Mouse (Mus musculus): ENCODE results near the gene Sf3b4. TPM values are rescaled to one million over a fixed set of nuclear protein-coding genes. Genes with fewer than 3 reads are reported as not detected.
"Not testable (repeated sequence)": the region's sequence is repeated elsewhere in the genome, so short reads cannot be mapped to it uniquely, and the experiment has no call there.

Gene Sf3b4
- total RNA-seq, 2 experiments from 2014 or later, result 40.7 to 42.9 TPM

DNA sequence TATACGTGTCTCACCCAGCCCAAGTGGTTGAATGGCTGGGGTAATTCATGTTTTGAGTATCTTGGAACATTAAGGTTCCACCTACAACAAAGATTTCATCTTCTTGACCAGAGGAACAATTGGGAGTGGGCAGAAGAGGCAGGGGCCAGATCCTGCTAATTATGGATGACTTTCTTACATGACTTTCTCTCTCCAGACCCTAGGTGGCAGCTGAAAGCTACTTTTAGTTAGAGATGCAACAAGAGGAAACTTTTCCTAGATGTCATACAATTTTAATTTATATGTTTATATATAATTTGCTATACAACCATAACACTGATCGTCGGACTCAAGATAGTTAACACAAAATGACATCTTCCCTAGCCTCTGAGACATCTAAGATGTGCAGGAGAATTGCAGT is 35.7 kb downstream of the Sf3b4 start:
- intact Hi-C loops (cut with DNase I), result no loop called here

DNA sequence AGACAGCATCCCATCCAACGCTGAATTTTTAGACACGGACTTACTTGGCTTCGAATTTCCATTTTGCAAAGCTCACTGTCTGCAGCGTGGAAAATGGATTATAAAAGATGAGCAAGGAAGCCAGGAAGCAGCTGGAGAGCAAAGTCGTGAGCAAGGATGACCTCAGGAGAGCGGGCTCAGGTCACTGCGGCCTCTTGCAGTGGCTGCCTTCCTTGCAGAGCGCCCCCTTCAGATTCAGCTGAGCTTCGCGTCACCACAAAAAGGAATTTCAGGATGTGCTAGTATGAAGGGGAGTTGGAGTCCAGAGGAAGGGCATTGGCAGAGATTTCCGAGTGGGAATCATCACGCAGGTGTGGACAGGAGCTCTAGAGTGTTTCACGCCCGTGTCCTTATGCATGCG is 37.1 kb downstream of the Sf3b4 start:
- no peak for DNase-seq (ENCODE audit: low spot score in 2 of 2)
- intact Hi-C loops (cut with DNase I), result no loop called here

More for the DNA sequence above, 35.7 kb downstream of the Sf3b4 start:
- no peak for DNase-seq (ENCODE audit: low spot score in 2 of 2)

GRCm38 (mm10) chr3:96219191-96219641 is 47.1 kb downstream of the Sf3b4 start:
- intact Hi-C loops (cut with DNase I), result loop anchor here (5.0 kb wide), 1 partner anchor 152 kb away; no protein-coding TSS in a partner anchor
- peak; percentile 23 to 32 for DNase-seq (ENCODE audit: low spot score in 2 of 2)

- intact Hi-C loops (cut with DNase I), result loop anchor here (2.0 to 5.0 kb wide), 3 partner anchors 25 to 152 kb away; partner anchors contain the start of genes Hist2h2aa1 and Hist2h4
Measured at GRCm38 (mm10) chr3:96219661-96220130, 47.6 kb downstream of the Sf3b4 start, which contains the start of the genes Bola1 and Hist2h2ab. Gene Bola1, minus strand, starts transcription at chr3:96219709. Gene Hist2h2ab, plus strand, starts transcription at chr3:96219865.

GRCm38 (mm10) chr3:96220131-96220764 is 48.1 kb downstream of the Sf3b4 start:
- intact Hi-C loops (cut with DNase I), result loop anchor here (2.0 kb wide), 2 partner anchors 25 to 43 kb away; partner anchors contain the start of genes Hist2h2aa1 and Hist2h4
- DNase-seq (ENCODE audit: low spot score in 2 of 2), result not testable (repeated sequence)

More at GRCm38 (mm10) chr3:96219661-96220130, 47.6 kb downstream of the Sf3b4 start, which contains the start of the genes Bola1 and Hist2h2ab:
- peak; percentile 84 to 86 for DNase-seq (ENCODE audit: low spot score in 2 of 2)

DNA sequence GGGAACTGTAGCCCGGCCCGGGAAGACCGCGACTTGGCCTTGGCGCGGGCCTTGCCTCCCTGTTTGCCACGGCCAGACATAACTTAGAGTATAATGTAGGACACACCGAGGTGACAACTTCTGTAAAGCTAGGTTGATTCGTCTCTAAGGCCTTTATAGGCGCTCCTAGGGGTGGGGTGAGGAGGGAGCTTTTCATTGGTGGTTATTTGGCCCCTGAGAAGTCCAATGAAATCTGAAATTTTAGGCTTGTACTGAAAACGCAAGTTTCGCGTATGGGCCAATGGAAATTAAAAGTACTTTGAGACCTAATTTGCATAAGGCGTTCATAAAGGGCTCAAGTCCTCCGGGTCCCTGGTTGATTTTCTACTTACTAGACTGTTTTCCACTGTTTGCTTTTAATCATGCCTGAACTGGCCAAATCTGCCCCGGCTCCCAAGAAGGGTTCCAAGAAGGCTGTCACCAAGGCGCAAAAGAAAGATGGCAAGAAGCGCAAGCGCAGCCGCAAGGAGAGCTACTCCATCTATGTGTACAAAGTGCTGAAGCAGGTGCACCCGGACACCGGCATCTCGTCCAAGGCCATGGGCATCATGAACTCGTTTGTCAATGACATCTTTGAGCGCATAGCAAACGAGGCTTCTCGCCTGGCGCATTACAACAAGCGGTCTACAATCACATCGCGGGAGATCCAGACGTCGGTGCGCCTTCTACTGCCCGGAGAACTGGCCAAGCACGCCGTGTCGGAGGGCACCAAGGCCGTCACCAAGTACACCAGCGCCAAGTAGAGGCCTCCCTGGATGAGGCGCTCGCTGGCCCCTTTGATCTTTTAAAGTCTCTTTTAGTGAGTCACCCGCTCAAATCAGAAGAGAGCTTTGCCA is 48.9 kb downstream of the Sf3b4 start, which contains the start of the genes Hist2h2ac and Hist2h2be:
Gene Hist2h2ac (minus strand): TSS at position 116 of the 875 bp plus-strand sequence.
Gene Hist2h2be (plus strand): TSS at position 355 of the 875 bp plus-strand sequence.
- peak; percentile 83 to 87 for DNase-seq (ENCODE audit: low spot score in 2 of 2)
- intact Hi-C loops (cut with DNase I), result loop anchor here (2.0 kb wide), 2 partner anchors 24 to 42 kb away; partner anchors contain the start of genes Hist2h2aa1 and Hist2h4

DNA sequence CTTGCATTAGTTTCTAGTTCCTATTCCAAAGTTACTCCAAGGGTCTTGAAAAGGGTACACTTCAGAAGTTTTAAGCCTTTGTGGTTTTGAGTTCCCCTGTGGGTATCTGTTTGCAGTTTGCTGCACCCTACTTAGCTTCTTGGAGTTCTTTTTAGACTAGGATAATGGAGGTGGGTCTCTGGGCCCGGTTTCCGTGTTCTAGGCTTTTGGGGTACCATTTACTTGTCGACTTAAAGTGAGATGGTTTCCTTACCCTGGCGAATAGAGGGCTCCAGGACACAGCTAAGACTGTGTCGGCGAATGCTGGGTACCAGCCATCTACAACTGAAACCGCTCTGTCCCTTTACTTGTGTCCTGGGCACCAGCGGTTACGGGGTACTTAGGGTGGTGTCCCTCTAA is 49.5 kb downstream of the Sf3b4 start:
- intact Hi-C loops (cut with DNase I), result loop anchor here (2.0 kb wide), 2 partner anchors 23 to 41 kb away; partner anchors contain the start of genes Hist2h2aa1 and Hist2h4
- DNase-seq (ENCODE audit: low spot score in 2 of 2), result no peak

DNA sequence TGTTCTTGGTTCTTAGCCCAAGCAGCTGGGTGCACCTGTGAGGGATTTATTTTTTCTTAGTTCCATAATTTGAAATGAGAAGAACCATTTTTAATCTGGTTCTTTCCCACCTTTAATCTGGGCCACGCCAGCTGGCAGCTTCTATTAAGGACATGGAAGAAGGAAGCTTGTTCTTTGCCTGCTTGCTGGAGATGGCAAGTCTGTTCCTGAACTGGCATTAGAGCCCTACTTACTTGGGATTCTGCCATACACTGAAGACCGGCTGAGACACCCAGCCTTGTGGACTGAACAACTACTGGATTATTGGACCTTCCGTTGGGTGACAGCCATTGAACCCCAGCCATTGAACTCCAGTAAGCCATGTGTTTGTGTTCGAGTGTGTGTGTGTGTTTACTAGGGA is 50.6 kb downstream of the Sf3b4 start:
- intact Hi-C loops (cut with DNase I), result no loop called here
- no peak for DNase-seq (ENCODE audit: low spot score in 2 of 2)

GRCm38 (mm10) chr3:96225421-96225820 is 53.3 kb downstream of the Sf3b4 start:
- intact Hi-C loops (cut with DNase I), result no loop called here
- DNase-seq (ENCODE audit: low spot score in 2 of 2), result no peak

Small RNA genes within 50 kb of the gene (microRNA-seq; reads per million reads assigned to microRNA genes)
- not detected for gene Gm44492

Other genes with a start within 250 kb of the Sf3b4 start
- gene Anp32e, start 243.1 kb upstream of the Sf3b4 start, total RNA-seq (2021), result 10 to 100 TPM; 87.9 to 91.2 TPM
- gene Plekho1, start 176.3 kb upstream of the Sf3b4 start, total RNA-seq (2021), result 10 to 100 TPM; 80.1 to 93.9 TPM
- gene Vps45, start 113.9 kb upstream of the Sf3b4 start, total RNA-seq (2021), result 10 to 100 TPM; 40.5 to 42.1 TPM
- gene Otud7b, start 67.8 kb upstream of the Sf3b4 start, total RNA-seq (2021), result 10 to 100 TPM; 28.8 to 32.0 TPM
- 1 to 10 TPM; 5.7 to 6.7 TPM for gene Mtmr11, start 10.3 kb upstream of the Sf3b4 start, total RNA-seq (2021)
- 100 to 1,000 TPM; 399 to 446 TPM for gene Sv2a, start 8.8 kb downstream of the Sf3b4 start, total RNA-seq (2021)
- gene Bola1, start 47.4 kb downstream of the Sf3b4 start, total RNA-seq (2021), result 10 to 100 TPM; 13.3 to 19.4 TPM
- 10 to 100 TPM in 1 of 2 experiments, 1 to 10 TPM in 1; 10.0 to 11.1 TPM for gene Hist2h2ab, start 47.5 kb downstream of the Sf3b4 start, total RNA-seq (2021)
- 10 to 100 TPM; 24.2 to 27.9 TPM for gene Hist2h2ac, start 48.5 kb downstream of the Sf3b4 start, total RNA-seq (2021)
- gene Hist2h2be, start 48.8 kb downstream of the Sf3b4 start, total RNA-seq (2021), result 1 to 10 TPM; 4.8 to 5.1 TPM
- 1 to 10 TPM; 5.9 to 6.1 TPM for gene Hist2h3c2, start 66.8 kb downstream of the Sf3b4 start, total RNA-seq (2021)
- 100 to 1,000 TPM; 204 to 210 TPM for gene Hist2h2aa2, start 67.9 kb downstream of the Sf3b4 start, total RNA-seq (2021)
- gene Hist2h2aa1, start 73.2 kb downstream of the Sf3b4 start, total RNA-seq (2021), result 10 to 100 TPM in 1 of 2 experiments, 1 to 10 TPM in 1; 6.3 to 10.1 TPM
- not detected for gene Hist2h3c1, start 74.4 kb downstream of the Sf3b4 start, total RNA-seq (2021)
- 10 to 100 TPM; 27.9 to 34.6 TPM for gene Hist2h4, start 91.0 kb downstream of the Sf3b4 start, total RNA-seq (2021)
- gene Hist2h3b, start 96.3 kb downstream of the Sf3b4 start, total RNA-seq (2021), result 10 to 100 TPM; 60.7 to 62.3 TPM
- gene Hist2h2bb, start 97.4 kb downstream of the Sf3b4 start, total RNA-seq (2021), result 100 to 1,000 TPM; 148 to 154 TPM
- gene Fcgr1, start 121.6 kb downstream of the Sf3b4 start, total RNA-seq (2021), result 1 to 10 TPM; 2.1 to 2.2 TPM

Measured in left cerebral cortex, postnatal 36 days (tissue).